Mouse (Mus musculus): Measurements from ENCODE around the gene Sun5. TPM values are rescaled to one million over a fixed set of nuclear protein-coding genes. Genes with fewer than 3 reads are reported as not detected.

The Sun5 gene
- not detected in 2 replicates for polyA plus RNA-seq (2012; rRNA removed)

DNA sequence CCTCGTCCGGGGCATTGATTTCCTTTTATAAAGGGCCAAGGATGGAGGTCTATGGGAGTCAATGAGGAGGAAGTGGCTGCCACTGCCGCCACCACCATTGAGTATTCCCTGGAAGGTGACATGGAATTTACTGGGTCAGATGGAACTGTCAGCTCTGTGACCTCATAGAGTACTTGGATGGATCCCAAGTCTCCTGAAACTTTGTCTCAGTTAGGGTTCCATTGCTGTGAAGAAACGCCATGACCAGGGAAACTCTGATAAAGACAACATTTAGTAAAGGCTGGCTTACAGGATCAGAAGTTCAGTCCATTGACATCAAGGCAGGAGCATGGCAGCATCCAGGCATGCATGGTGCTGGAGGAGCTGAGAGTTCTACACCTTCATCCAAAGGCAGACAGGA is at the start of gene Sun5:
Sun5 (minus strand) TSS at position 101 of the 400 bp plus-strand sequence.
- no peak for DNase-seq

DNA sequence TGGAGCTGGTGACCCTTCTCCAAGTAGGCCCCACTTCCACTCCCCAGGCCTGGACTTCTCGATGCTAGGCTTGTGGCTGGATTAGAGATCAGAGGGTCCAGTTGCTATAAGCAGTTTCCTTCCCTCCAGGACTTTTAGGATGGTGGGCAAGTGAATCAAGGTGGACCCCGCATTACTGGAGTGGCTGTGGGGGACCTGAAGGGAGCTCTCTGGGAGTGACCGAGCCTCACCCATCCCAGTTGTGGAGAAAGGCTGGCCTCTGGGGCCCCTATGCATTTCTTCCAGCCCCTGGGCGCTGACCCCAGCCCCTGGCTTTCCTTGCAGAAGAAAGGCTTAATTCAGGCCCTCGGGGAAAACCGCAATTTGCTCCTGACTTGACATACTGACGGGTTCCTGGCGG is 47.0 kb upstream of the Sun5 start, which contains the start of gene Bpifb3:
Bpifb3 (plus strand) TSS at position 301 of the 400 bp plus-strand sequence.
- Histone ChIP-seq H3K4me3 (ENCODE audit: control insufficient read depth, insufficient read depth, low read length) (no peak within 1 kb of the TSS), H3K27ac (ENCODE audit: control insufficient read depth, insufficient read depth, low read length) (no peak within 1 kb of the TSS), H3K36me3 (ENCODE audit: control insufficient read depth, insufficient read depth, low read length) (no peaks in the 10 kb centered on the region), H3K4me1 (replicated peaks; ENCODE audit: control insufficient read depth, insufficient read depth, low read length) (no peaks in the 10 kb centered on the region), H3K27me3 (ENCODE audit: control insufficient read depth, insufficient read depth, low read length) (no peaks in the 10 kb centered on the region)
- DNase-seq = no peak
- TF ChIP-seq POLR2A (IDR thresholded peaks at IDR 0.05; ENCODE audit: control insufficient read depth, extremely low read depth, insufficient read depth, low read length, poor library complexity) = no peak
- TF ChIP-seq CTCF (IDR thresholded peaks at IDR 0.05; ENCODE audit: borderline replicate concordance, control insufficient read depth, extremely low read depth, insufficient read depth, low read length, poor library complexity) = no peak
- WGBS = 90% methylated on average over 8 of the region's 8 CpGs

More for the DNA sequence above, at the start of gene Sun5:
- Histone ChIP-seq H3K36me3 (ENCODE audit: control insufficient read depth, insufficient read depth, low read length) (no peaks in the 10 kb centered on the region), H3K27me3 (ENCODE audit: control insufficient read depth, insufficient read depth, low read length) (no peaks in the 10 kb centered on the region), H3K4me3 (ENCODE audit: control insufficient read depth, insufficient read depth, low read length) (no peak within 1 kb of the TSS), H3K27ac (ENCODE audit: control insufficient read depth, insufficient read depth, low read length) (no peak within 1 kb of the TSS), H3K4me1 (replicated peaks; ENCODE audit: control insufficient read depth, insufficient read depth, low read length) (no peaks in the 10 kb centered on the region)
- 93% methylated on average over 4 of the region's 4 CpGs for WGBS
- TF ChIP-seq POLR2A (IDR thresholded peaks at IDR 0.05; ENCODE audit: control insufficient read depth, extremely low read depth, insufficient read depth, low read length, poor library complexity) = no peak
- no peak for TF ChIP-seq CTCF (IDR thresholded peaks at IDR 0.05; ENCODE audit: borderline replicate concordance, control insufficient read depth, extremely low read depth, insufficient read depth, low read length, poor library complexity)

DNA sequence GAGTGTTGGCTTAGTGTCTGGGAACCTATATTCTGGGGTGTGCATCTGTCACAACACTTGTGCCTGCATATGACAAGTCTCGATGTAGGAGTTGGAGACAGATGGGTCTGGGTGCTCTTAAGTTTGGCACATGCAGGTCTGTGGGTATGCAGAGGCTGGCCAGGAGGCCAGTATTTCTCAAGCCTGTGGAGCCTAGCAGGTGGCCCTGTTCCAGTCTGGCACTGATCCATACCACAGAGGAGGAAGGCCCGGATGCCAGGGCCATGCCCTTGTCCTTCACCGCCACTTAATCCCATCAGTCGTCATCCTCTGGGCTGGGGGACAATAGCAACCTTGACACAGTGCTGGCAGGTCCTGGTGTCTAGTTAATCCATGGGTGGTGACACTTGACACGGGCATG is 43.3 kb upstream of the Sun5 start:
- H3K27ac ChIP-seq (ENCODE audit: control insufficient read depth, insufficient read depth, low read length) = no peak overlapping the region
- no peaks in the 10 kb centered on the region for H3K27me3 ChIP-seq (ENCODE audit: control insufficient read depth, insufficient read depth, low read length)
- DNase-seq = no peak
- H3K4me3 ChIP-seq (ENCODE audit: control insufficient read depth, insufficient read depth, low read length) = no peak overlapping the region
- H3K36me3 ChIP-seq (ENCODE audit: control insufficient read depth, insufficient read depth, low read length) = no peaks in the 10 kb centered on the region
- no peak for TF ChIP-seq CTCF (IDR thresholded peaks at IDR 0.05; ENCODE audit: borderline replicate concordance, control insufficient read depth, extremely low read depth, insufficient read depth, low read length, poor library complexity)
- no peak for TF ChIP-seq POLR2A (IDR thresholded peaks at IDR 0.05; ENCODE audit: control insufficient read depth, extremely low read depth, insufficient read depth, low read length, poor library complexity)
- H3K4me1 ChIP-seq (replicated peaks; ENCODE audit: control insufficient read depth, insufficient read depth, low read length) = no peaks in the 10 kb centered on the region
- 44% methylated on average over 5 of the region's 5 CpGs for WGBS

DNA sequence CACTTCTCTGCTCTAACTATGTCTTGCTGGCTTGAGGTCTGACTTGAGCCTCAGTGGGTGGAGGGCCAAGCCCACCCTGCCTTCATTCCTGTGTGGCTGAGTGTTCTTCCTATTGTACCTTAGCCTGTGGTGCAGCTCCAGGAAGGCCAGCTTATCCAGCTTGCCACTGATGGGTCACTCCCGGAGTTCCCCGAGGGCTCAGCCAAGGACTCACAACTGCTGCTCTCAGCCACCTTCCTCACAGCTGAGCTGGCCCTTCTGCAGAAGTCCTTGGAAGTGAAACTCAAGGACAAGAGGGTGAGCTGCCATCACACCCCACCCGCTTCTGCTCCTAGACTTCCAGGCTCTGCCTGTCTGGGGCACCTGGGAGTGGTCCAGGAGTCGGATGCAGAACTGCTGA is 35.7 kb upstream of the Sun5 start:
- WGBS = 97% methylated on average over 4 of the region's 4 CpGs

DNA sequence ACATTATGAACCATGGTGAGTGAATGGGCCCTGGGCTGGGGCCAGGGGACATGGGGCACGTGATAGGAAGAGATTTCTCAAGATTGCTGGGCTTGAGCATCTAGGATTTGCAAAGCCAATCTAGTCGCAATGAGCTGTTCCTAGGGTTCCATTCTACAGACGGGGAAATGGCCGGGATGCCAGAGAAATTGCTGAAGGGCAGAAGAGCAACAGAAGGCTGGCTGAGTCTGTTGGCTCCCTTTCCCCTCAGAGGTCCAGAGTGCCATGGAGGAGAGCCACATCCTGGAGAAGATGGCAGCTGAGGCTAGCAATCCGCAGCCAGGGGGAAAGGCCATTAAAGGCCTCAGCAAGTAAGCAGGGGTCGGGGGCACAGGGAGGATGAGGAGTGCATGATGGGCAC is 31.8 kb upstream of the Sun5 start:
- Histone ChIP-seq H3K27ac (ENCODE audit: control insufficient read depth, insufficient read depth, low read length) (no peak overlapping the region), H3K36me3 (ENCODE audit: control insufficient read depth, insufficient read depth, low read length) (no peaks in the 10 kb centered on the region), H3K27me3 (ENCODE audit: control insufficient read depth, insufficient read depth, low read length) (no peaks in the 10 kb centered on the region), H3K4me3 (ENCODE audit: control insufficient read depth, insufficient read depth, low read length) (no peak overlapping the region), H3K4me1 (replicated peaks; ENCODE audit: control insufficient read depth, insufficient read depth, low read length) (no peaks in the 10 kb centered on the region)
- WGBS = 78% methylated on average over 6 of the region's 6 CpGs
- TF ChIP-seq POLR2A (IDR thresholded peaks at IDR 0.05; ENCODE audit: control insufficient read depth, extremely low read depth, insufficient read depth, low read length, poor library complexity) = no peak
- no peak for TF ChIP-seq CTCF (IDR thresholded peaks at IDR 0.05; ENCODE audit: borderline replicate concordance, control insufficient read depth, extremely low read depth, insufficient read depth, low read length, poor library complexity)
- DNase-seq = no peak

More for the DNA sequence above, 35.7 kb upstream of the Sun5 start:
- TF ChIP-seq POLR2A (IDR thresholded peaks at IDR 0.05; ENCODE audit: control insufficient read depth, extremely low read depth, insufficient read depth, low read length, poor library complexity) (no peak), CTCF (IDR thresholded peaks at IDR 0.05; ENCODE audit: borderline replicate concordance, control insufficient read depth, extremely low read depth, insufficient read depth, low read length, poor library complexity) (no peak)
- DNase-seq = no peak
- H3K36me3 ChIP-seq (ENCODE audit: control insufficient read depth, insufficient read depth, low read length) = no peaks in the 10 kb centered on the region
- H3K4me3 ChIP-seq (ENCODE audit: control insufficient read depth, insufficient read depth, low read length) = no peak overlapping the region
- H3K27ac ChIP-seq (ENCODE audit: control insufficient read depth, insufficient read depth, low read length) = no peak overlapping the region
- no peaks in the 10 kb centered on the region for H3K27me3 ChIP-seq (ENCODE audit: control insufficient read depth, insufficient read depth, low read length)
- no peaks in the 10 kb centered on the region for H3K4me1 ChIP-seq (replicated peaks; ENCODE audit: control insufficient read depth, insufficient read depth, low read length)

DNA sequence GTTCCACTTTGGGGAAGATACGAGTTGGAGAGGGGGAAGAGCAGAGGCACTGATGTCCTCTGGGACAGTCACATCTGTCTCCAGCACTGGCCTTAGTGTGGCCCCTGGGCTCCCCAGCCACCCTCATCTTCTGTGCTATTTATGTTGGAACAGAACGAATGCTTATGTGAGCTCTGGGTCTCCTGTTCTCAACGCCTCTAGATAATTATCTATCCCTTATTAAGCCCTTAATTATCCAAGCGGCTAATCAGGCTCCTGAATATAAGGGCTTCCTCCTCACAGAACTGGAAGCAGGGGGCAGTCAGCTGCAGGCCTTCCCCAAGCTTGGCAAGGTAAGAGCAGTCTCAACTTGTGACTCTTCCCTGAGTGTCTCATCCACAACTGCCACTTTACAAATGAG is 29.2 kb upstream of the Sun5 start, which contains the start of gene Bpifb6:
Bpifb6 (plus strand) TSS at position 301 of the 400 bp plus-strand sequence.
- TF ChIP-seq CTCF (IDR thresholded peaks at IDR 0.05; ENCODE audit: borderline replicate concordance, control insufficient read depth, extremely low read depth, insufficient read depth, low read length, poor library complexity) (no peak), POLR2A (IDR thresholded peaks at IDR 0.05; ENCODE audit: control insufficient read depth, extremely low read depth, insufficient read depth, low read length, poor library complexity) (no peak)
- H3K27ac ChIP-seq (ENCODE audit: control insufficient read depth, insufficient read depth, low read length) = no peak within 1 kb of the TSS
- 89% methylated on average over 4 of the region's 4 CpGs for WGBS
- no peak within 1 kb of the TSS for H3K4me3 ChIP-seq (ENCODE audit: control insufficient read depth, insufficient read depth, low read length)
- DNase-seq = no peak
- no peaks in the 10 kb centered on the region for H3K27me3 ChIP-seq (ENCODE audit: control insufficient read depth, insufficient read depth, low read length)
- H3K4me1 ChIP-seq (replicated peaks; ENCODE audit: control insufficient read depth, insufficient read depth, low read length) = no peaks in the 10 kb centered on the region
- no peaks in the 10 kb centered on the region for H3K36me3 ChIP-seq (ENCODE audit: control insufficient read depth, insufficient read depth, low read length)

DNA sequence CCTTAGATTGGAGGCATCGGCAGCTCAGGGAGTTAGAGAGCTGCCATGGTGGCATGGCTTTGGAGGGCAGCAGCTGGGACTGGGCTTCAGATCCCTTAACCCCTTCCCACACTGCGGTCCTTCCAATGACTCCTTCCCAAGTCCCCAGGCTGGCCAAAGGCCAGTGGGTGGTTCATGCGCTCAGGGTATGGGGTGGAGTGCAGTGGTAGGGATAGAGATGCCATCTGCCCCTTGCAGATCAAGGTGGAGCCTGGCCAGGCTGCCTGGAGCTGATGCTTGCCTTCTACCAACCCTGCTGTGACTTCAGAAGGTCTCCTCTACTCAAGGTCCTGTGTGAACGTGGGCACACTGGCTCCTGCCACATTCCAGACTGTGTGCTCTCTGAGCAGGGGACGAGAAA is 28.2 kb upstream of the Sun5 start:
- no peaks in the 10 kb centered on the region for H3K4me1 ChIP-seq (replicated peaks; ENCODE audit: control insufficient read depth, insufficient read depth, low read length)
- H3K27me3 ChIP-seq (ENCODE audit: control insufficient read depth, insufficient read depth, low read length) = no peaks in the 10 kb centered on the region
- H3K36me3 ChIP-seq (ENCODE audit: control insufficient read depth, insufficient read depth, low read length) = no peaks in the 10 kb centered on the region
- 86% methylated on average over 5 of the region's 5 CpGs for WGBS
- H3K4me3 ChIP-seq (ENCODE audit: control insufficient read depth, insufficient read depth, low read length) = no peak overlapping the region
- TF ChIP-seq CTCF (IDR thresholded peaks at IDR 0.05; ENCODE audit: borderline replicate concordance, control insufficient read depth, extremely low read depth, insufficient read depth, low read length, poor library complexity) = no peak
- no peak for TF ChIP-seq POLR2A (IDR thresholded peaks at IDR 0.05; ENCODE audit: control insufficient read depth, extremely low read depth, insufficient read depth, low read length, poor library complexity)
- H3K27ac ChIP-seq (ENCODE audit: control insufficient read depth, insufficient read depth, low read length) = no peak overlapping the region
- no peak for DNase-seq
